Mouse (Mus musculus) liver, adult 2 months (tissue): Measurements from ENCODE around the gene Wscd2.

ENCODE experiments used
- CTCF ChIP-seq: fragments of 200-500 bp; IDR thresholded peaks from 2 replicates; pipeline ENCODE4 v1.5.1; 2011; ENCODE audit warnings: low read depth, low read length, control low read depth
- POLR2A ChIP-seq: fragments of 200-500 bp; IDR thresholded peaks from 2 replicates; pipeline ENCODE4 v1.6.1; 2011; ENCODE audit warnings: low read length, control low read depth; ENCODE audit not compliant: insufficient read depth; ENCODE audit errors: extremely low read depth

DNA sequence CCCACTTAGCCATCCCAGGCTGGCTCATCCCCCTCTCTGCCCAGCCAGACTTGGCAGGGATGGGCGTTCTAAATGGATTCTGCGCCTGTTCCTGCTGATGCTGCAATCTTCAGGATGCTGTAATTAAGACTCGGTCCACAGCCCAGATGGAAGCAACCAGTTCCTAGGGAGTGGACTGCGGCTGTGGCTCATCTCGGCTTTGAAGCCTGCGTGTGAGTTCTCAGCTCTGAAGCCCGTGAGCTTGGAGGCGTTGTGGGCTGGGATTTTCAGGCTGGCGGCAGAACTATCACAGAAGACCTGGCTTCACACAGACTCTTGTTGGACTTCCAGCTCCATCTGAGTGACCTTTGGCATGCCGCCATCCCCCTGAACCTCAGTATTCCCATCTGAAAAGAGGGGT lies 34.1 kb upstream of the Wscd2 start:
- TF ChIP-seq POLR2A (no peak), CTCF (no peak)
